Mouse (Mus musculus) hindbrain, postnatal 0 days (tissue): Measurements from ENCODE around the gene Gm20388. TPM values are rescaled to one million over a fixed set of nuclear protein-coding genes. Genes with fewer than 3 reads are reported as not detected.

Experiments
- ATAC-seq: fragments of 200-750 bp; cut with Nextera tagmentation; 2 replicates; pipeline ENCODE4 v1.8.0; 2017; ENCODE audit warnings: mild to moderate bottlenecking, moderate TSS enrichment, moderate library complexity
- DNase-seq: peaks from one replicate; pipeline ENCODE4 v3.0.0-alpha.2; 2015; ENCODE audit warnings: low spot score
- H3K27ac ChIP-seq: fragments of 300-500 bp; sonication (generic); 2 replicates; pipeline ENCODE4 v1.5.1; 2014; ENCODE audit warnings: mild to moderate bottlenecking
- H3K27me3 ChIP-seq: fragments of 300-500 bp; sonication (generic); 2 replicates; pipeline ENCODE4 v1.6.1; 2014; ENCODE audit warnings: low read length, mixed read lengths; ENCODE audit not compliant: insufficient read depth
- H3K36me3 ChIP-seq: fragments of 300-500 bp; sonication (generic); 2 replicates; pipeline ENCODE4 v1.6.1; 2014; ENCODE audit warnings: low read length, mixed read lengths; ENCODE audit not compliant: insufficient read depth
- H3K4me1 ChIP-seq: fragments of 300-500 bp; sonication (generic); 2 replicates; pipeline ENCODE4 v1.6.1; 2014; ENCODE audit warnings: antibody characterized with exemption, low read length, mixed read lengths; ENCODE audit not compliant: insufficient read depth
- H3K4me2 ChIP-seq: fragments of 300-500 bp; sonication (generic); 2 replicates; pipeline ENCODE4 v1.6.1; 2014; ENCODE audit warnings: low read depth, mild to moderate bottlenecking, low read length, moderate library complexity, mixed read lengths
- H3K4me3 ChIP-seq: fragments of 300-500 bp; sonication (generic); 2 replicates; pipeline ENCODE4 v1.5.1; 2014; ENCODE audit warnings: low read length
- H3K9ac ChIP-seq: fragments of 300-500 bp; sonication (generic); replicated peaks from 2 replicates; pipeline ENCODE4 v1.6.1; 2014; ENCODE audit warnings: mild to moderate bottlenecking, low read length, moderate library complexity, mixed read lengths
- H3K9me3 ChIP-seq: fragments of 300-500 bp; sonication (generic); 2 replicates; pipeline ENCODE4 v1.6.1; 2016; ENCODE audit warnings: low read length, mixed read lengths
- CTCF ChIP-seq: IDR thresholded peaks from 2 replicates; pipeline ENCODE4 v1.5.1; 2016; ENCODE audit warnings: antibody characterized with exemption, control low read depth, low read depth
- WGBS: fragments of 180-500 bp; shearing (Covaris S2); extraction: QIAGEN DNeasy Blood & Tissue Kit; methylation state at CpG from one replicate; pipeline ENCODE4 v1.1.7; 2014; 5-methylcytosine and 5-hydroxymethylcytosine counted together
- polyA plus RNA-seq: library from polyadenylated mRNA; unstranded; fragments of >200 nt; fragmentation: Nextera tagmentation; extraction: Ambion mirVana; gene quantifications from 2 replicates; pipeline ENCODE4 v1.2.1, GENCODE M21; 2015
- total RNA-seq: library from RNA; depleted of rRNA; stranded (reverse); fragments of >200 nt; gene quantifications from 2 replicates; pipeline ENCODE4 v1.2.3, GENCODE M21; 2014

Gene Gm20388
- total and polyA plus RNA-seq, 2 experiments from 2014 or later: 71.3 TPM; not detected in 1

GRCm38 (mm10) chr8:123110649-123111048, 3200.0 kb downstream of the Gm20388 start:
- peak; percentile 69 for DNase-seq

GRCm38 (mm10) chr8:123112892-123113291, 3202.3 kb downstream of the Gm20388 start:
- no peak for TF ChIP-seq CTCF

More at GRCm38 (mm10) chr8:123110649-123111048, 3200.0 kb downstream of the Gm20388 start:
- Histone ChIP-seq H3K4me3 (no peak overlapping the region), H3K4me1 (no peaks in the 10 kb centered on the region), H3K9ac (no peak overlapping the region), H3K27me3 (peaks cover 1% of the 10 kb centered on the region; the same call in 1 of the 2 replicates), H3K4me2 (no peak overlapping the region), H3K27ac (no peak overlapping the region), H3K36me3 (peaks cover under 1% of the 10 kb centered on the region; the same call in 1 of the 2 replicates), H3K9me3 (no peaks in the 10 kb centered on the region)
- peak; percentile 83 for TF ChIP-seq CTCF
- WGBS: 27% methylated on average over 4 of the region's 4 CpGs
- ATAC-seq: peak; percentile 57; the same call in 1 of the 2 replicates

GRCm38 (mm10) chr8:123113908-123114469, 3203.3 kb downstream of the Gm20388 start:
- WGBS: 71% methylated on average over 2 of the region's 2 CpGs
- H3K36me3 ChIP-seq: no peaks in the 10 kb centered on the region
- H3K27me3 ChIP-seq: peaks cover 33% of the 10 kb centered on the region
- H3K9me3 ChIP-seq: no peaks in the 10 kb centered on the region
- no peak overlapping the region for H3K4me3 ChIP-seq
- H3K4me1 ChIP-seq: peaks cover 6% of the 10 kb centered on the region; the same call in 1 of the 2 replicates
- no peak overlapping the region for H3K4me2 ChIP-seq
- H3K9ac ChIP-seq: no peak overlapping the region
- H3K27ac ChIP-seq: no peak overlapping the region
- no peak for ATAC-seq
- peak; percentile 50 for TF ChIP-seq CTCF
- no peak for DNase-seq

More at GRCm38 (mm10) chr8:123112892-123113291, 3202.3 kb downstream of the Gm20388 start:
- DNase-seq (no peak), ATAC-seq (no peak)
- no peak overlapping the region for H3K4me2 ChIP-seq
- H3K9ac ChIP-seq: no peak overlapping the region
- no peak overlapping the region for H3K4me3 ChIP-seq
- H3K9me3 ChIP-seq: no peaks in the 10 kb centered on the region
- H3K4me1 ChIP-seq: peaks cover 5% of the 10 kb centered on the region; the same call in 1 of the 2 replicates
- H3K27me3 ChIP-seq: peaks cover 22% of the 10 kb centered on the region; the same call in 1 of the 2 replicates
- H3K36me3 ChIP-seq: no peaks in the 10 kb centered on the region
- 59% methylated on average over 9 of the region's 9 CpGs for WGBS
- H3K27ac ChIP-seq: no peak overlapping the region

GRCm38 (mm10) chr8:123114644-123115043, 3204.0 kb downstream of the Gm20388 start:
- DNase-seq (no peak), ATAC-seq (no peak)
- Histone ChIP-seq H3K9ac (no peak overlapping the region), H3K4me2 (no peak overlapping the region), H3K4me3 (no peak overlapping the region), H3K36me3 (no peaks in the 10 kb centered on the region), H3K9me3 (no peaks in the 10 kb centered on the region), H3K27ac (no peak overlapping the region), H3K27me3 (peaks cover 39% of the 10 kb centered on the region), H3K4me1 (peaks cover 6% of the 10 kb centered on the region; the same call in 1 of the 2 replicates)
- 60% methylated on average over 3 of the region's 3 CpGs for WGBS
- TF ChIP-seq CTCF: no peak

GRCm38 (mm10) chr8:123117127-123117731, 3206.6 kb downstream of the Gm20388 start, which contains the start of gene Cpne7:
Cpne7 (plus strand) TSS chr8:123117374.
- Histone ChIP-seq H3K9ac (peak within 1 kb of the TSS; percentile 47; the same call in 1 of the 2 replicates), H3K4me1 (peaks cover 6% of the 10 kb centered on the region; the same call in 1 of the 2 replicates), H3K4me3 (peak within 1 kb of the TSS; percentile 48), H3K36me3 (no peaks in the 10 kb centered on the region), H3K9me3 (no peaks in the 10 kb centered on the region), H3K27me3 (peaks cover 41% of the 10 kb centered on the region), H3K27ac (no peak within 1 kb of the TSS), H3K4me2 (peak within 1 kb of the TSS; percentile 61)
- no peak for TF ChIP-seq CTCF
- 2% methylated on average over 43 of the region's 51 CpGs for WGBS
- ATAC-seq: peak; percentile 41; the same call in 1 of the 2 replicates
- DNase-seq: no peak

- ATAC-seq (no peak), DNase-seq (no peak)
- H3K27ac ChIP-seq: no peak overlapping the region
- 2% methylated on average over 17 of the region's 17 CpGs for WGBS
- H3K4me3 ChIP-seq: peak overlapping the region; percentile 48
- H3K27me3 ChIP-seq: peaks cover 41% of the 10 kb centered on the region
- H3K4me1 ChIP-seq: peaks cover 6% of the 10 kb centered on the region; the same call in 1 of the 2 replicates
- no peaks in the 10 kb centered on the region for H3K9me3 ChIP-seq
- H3K9ac ChIP-seq: peak overlapping the region; percentile 47; the same call in 1 of the 2 replicates
- TF ChIP-seq CTCF: no peak
- peak overlapping the region; percentile 61 for H3K4me2 ChIP-seq
- H3K36me3 ChIP-seq: no peaks in the 10 kb centered on the region
Measured at GRCm38 (mm10) chr8:123117744-123118143, 3207.1 kb downstream of the Gm20388 start.
